Mouse (Mus musculus) E14TG2a.4 (cell line): ENCODE data around the gene Akap4.

ENCODE experiments used
- H3K27me3 ChIP-seq: 2 replicates; pipeline ENCODE4 v1.6.1; 2014; ENCODE audit warnings: low read length, control low read depth; ENCODE audit not compliant: insufficient read depth
- H3K36me3 ChIP-seq: 2 replicates; pipeline ENCODE4 v1.6.1; 2014; ENCODE audit warnings: low read length, control low read depth; ENCODE audit not compliant: insufficient read depth
- H3K4me1 ChIP-seq: replicated peaks from 2 replicates; pipeline ENCODE4 v1.6.1; 2014; ENCODE audit warnings: low read depth, low read length, control low read depth
- H3K4me3 ChIP-seq: replicated peaks from 2 replicates; pipeline ENCODE4 v1.5.1; 2014; ENCODE audit warnings: mild to moderate bottlenecking, low read length
- H3K9me3 ChIP-seq: 2 replicates; pipeline ENCODE4 v1.6.1; 2014; ENCODE audit warnings: low read length, control low read depth
- CTCF ChIP-seq: conservative IDR thresholded peaks from 2 replicates; pipeline ENCODE4 v1.5.1; 2014; ENCODE audit warnings: low read length
- NANOG ChIP-seq: IDR thresholded peaks from 2 replicates; pipeline ENCODE4 v1.6.1; 2014; ENCODE audit warnings: borderline replicate concordance, low read length, mixed read lengths
- POU5F1 ChIP-seq: IDR thresholded peaks from 2 replicates; pipeline ENCODE4 v1.6.1; 2014; ENCODE audit warnings: low read length, borderline replicate concordance

The Akap4 gene

GRCm38 (mm10) chrX:7067219-7067618 is at the start of gene Akap4:
Akap4 (plus strand) TSS chrX:7067519.
- Histone ChIP-seq H3K4me3 (no peak within 1 kb of the TSS), H3K36me3 (no peaks in the 10 kb centered on the region), H3K4me1 (no peaks in the 10 kb centered on the region), H3K27me3 (no peaks in the 10 kb centered on the region), H3K9me3 (peaks cover 6% of the 10 kb centered on the region; the same call in 1 of the 2 replicates)
- TF ChIP-seq CTCF (no peak), POU5F1 (no peak)

DNA sequence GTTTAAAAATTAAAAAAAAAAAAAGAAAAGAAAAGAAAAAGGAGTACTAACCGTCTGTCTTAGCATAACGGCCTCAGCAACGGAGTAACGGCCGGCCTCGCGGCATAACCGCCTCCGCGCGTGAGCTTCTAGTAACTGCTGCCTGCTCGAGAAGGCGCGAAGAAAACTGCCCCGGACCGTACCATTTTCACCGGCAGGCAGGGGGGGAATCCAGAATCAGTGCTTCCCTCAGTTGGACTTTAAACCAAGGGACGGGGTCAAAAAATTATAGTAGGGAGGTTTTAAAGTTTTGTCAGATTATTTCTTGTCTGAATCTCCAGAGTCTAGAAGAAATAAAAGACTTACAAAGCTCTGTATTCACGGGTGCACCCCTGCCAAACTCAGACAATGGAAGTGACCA is 25.8 kb upstream of the Akap4 start, which contains the start of gene Ccnb3:
Gene Ccnb3 (minus strand): TSS at position 101 of the 400 bp plus-strand sequence.
- Histone ChIP-seq H3K4me3 (no peak within 1 kb of the TSS), H3K4me1 (no peaks in the 10 kb centered on the region), H3K27me3 (no peaks in the 10 kb centered on the region), H3K36me3 (no peaks in the 10 kb centered on the region), H3K9me3 (no peaks in the 10 kb centered on the region)
- no peak for TF ChIP-seq POU5F1
- TF ChIP-seq CTCF = no peak
- TF ChIP-seq NANOG = no peak

GRCm38 (mm10) chrX:7057056-7057455 is 10.3 kb upstream of the Akap4 start:
- H3K27me3 ChIP-seq = no peaks in the 10 kb centered on the region
- H3K36me3 ChIP-seq = no peaks in the 10 kb centered on the region
- H3K9me3 ChIP-seq = no peaks in the 10 kb centered on the region
- no peak overlapping the region for H3K4me3 ChIP-seq
- no peaks in the 10 kb centered on the region for H3K4me1 ChIP-seq
- no peak for TF ChIP-seq POU5F1
- TF ChIP-seq NANOG = no peak
- no peak for TF ChIP-seq CTCF

DNA sequence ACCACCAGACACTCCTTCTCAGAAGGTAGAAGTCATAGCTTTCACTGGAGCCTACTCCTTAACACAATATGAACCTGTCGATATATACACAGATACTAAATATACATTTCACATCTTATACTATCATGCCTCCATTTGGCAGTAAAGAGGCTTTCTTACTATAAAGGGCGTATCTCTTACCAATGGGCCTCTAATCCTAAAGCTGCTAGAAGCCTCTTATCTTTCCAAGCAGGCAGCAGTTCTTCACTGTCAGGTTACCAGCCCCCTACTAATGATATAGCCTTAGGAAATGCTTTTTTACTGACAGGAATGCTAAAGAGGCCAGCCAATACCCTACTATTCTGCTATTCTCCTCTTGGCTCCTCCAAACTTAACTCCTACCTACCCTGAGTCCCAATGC is 9.7 kb upstream of the Akap4 start:
- Histone ChIP-seq H3K36me3 (no peaks in the 10 kb centered on the region), H3K4me3 (no peak overlapping the region), H3K27me3 (no peaks in the 10 kb centered on the region), H3K4me1 (no peaks in the 10 kb centered on the region), H3K9me3 (no peaks in the 10 kb centered on the region)
- TF ChIP-seq CTCF = no peak
- no peak for TF ChIP-seq POU5F1
- TF ChIP-seq NANOG = no peak

DNA sequence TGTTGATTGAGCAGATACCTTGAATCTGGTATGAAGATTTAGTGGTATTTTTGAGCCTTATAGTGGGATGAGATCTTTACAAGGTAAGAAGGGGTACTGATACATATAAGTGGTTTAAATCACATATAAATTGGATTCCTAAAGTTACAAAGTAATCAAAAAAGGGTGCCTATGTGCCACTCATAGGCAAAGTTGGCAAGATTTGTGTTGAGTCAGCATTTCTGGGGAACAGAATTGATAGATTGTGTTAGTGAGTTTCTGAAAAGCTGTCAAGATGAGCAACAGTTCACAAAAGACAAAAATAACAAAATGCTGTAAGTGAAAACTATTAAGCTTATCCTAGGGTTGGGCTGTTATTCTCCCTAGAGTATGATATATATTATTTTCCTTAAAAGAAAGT is 3.2 kb upstream of the Akap4 start:
- Histone ChIP-seq H3K4me3 (no peak overlapping the region), H3K36me3 (no peaks in the 10 kb centered on the region), H3K9me3 (no peaks in the 10 kb centered on the region), H3K4me1 (no peaks in the 10 kb centered on the region), H3K27me3 (no peaks in the 10 kb centered on the region)
- TF ChIP-seq NANOG = no peak
- no peak for TF ChIP-seq POU5F1
- TF ChIP-seq CTCF = no peak

DNA sequence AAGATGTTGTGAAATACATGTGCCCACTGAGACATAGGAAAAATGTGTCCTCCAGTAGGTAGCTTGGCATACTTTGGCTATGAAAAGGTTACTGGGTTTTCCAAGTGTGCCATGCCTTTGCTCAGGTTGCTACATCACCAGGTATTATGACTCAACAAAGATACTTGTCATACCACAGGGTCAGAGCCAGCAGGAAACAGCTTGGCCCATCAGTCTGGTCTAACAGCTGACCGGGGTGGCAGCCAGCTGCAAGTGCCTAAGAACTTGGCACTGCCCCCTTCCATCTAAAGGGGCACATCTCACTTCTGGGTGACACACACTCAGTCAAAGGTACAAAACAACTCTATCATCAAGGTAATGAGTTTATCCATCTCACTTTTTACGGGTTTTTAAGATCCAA is 683 bp downstream of the Akap4 start:
- H3K9me3 ChIP-seq = peaks cover 6% of the 10 kb centered on the region; the same call in 1 of the 2 replicates
- H3K36me3 ChIP-seq = no peaks in the 10 kb centered on the region
- TF ChIP-seq NANOG = no peak
- no peak for TF ChIP-seq POU5F1
- TF ChIP-seq CTCF = no peak
- no peaks in the 10 kb centered on the region for H3K27me3 ChIP-seq
- H3K4me3 ChIP-seq = no peak overlapping the region
- no peaks in the 10 kb centered on the region for H3K4me1 ChIP-seq

GRCm38 (mm10) chrX:7079820-7080429 is 12.6 kb downstream of the Akap4 start:
- H3K9me3 ChIP-seq = no peaks in the 10 kb centered on the region
- no peaks in the 10 kb centered on the region for H3K4me1 ChIP-seq
- H3K4me3 ChIP-seq = no peak overlapping the region
- H3K27me3 ChIP-seq = no peaks in the 10 kb centered on the region
- TF ChIP-seq CTCF (no peak), POU5F1 (no peak), NANOG (no peak)
- H3K36me3 ChIP-seq = no peaks in the 10 kb centered on the region

DNA sequence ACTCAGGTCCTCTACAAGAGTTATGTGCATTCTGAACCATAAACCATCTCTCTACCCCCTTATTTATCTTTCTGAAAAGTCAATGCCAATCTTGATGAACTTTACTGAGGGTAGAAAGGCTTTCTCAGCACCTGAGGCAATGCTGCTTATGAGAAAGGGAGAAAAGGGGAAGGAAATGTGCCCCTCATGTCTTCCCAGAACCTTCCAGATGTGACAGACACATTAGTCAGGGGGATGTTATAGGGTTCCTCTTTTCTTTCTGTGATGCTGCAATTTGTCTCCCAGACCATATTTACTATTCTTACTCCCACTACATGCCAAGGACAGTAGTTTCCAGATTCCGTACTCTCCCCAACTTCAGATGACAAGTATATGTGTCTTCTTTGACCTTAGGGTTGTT is 18.6 kb downstream of the Akap4 start:
- no peak for TF ChIP-seq POU5F1
- no peak for TF ChIP-seq NANOG
- no peak for TF ChIP-seq CTCF

DNA sequence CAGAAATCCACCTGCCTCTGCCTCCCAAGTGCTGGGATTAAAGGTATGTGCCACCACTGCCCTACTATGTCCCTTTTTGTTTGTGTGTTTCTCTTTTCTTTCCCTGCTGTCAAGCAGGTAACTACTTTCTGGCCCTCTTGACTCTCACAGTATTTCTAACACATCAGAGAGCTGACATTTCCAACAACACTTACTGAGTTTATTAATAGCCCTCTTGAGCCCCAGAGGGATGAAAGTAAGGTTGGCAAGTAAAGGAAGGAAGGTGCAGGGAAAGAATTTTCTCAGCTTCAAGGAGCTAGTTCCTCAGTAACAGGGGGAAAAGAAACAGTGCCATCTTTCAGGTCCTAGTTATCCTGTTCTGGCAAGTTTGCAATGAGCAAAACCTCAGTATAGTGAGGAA is 23.0 kb downstream of the Akap4 start:
- Histone ChIP-seq H3K36me3 (no peaks in the 10 kb centered on the region), H3K27me3 (no peaks in the 10 kb centered on the region), H3K4me3 (no peak overlapping the region), H3K4me1 (no peaks in the 10 kb centered on the region), H3K9me3 (no peaks in the 10 kb centered on the region)
- TF ChIP-seq NANOG (no peak), POU5F1 (no peak), CTCF (no peak)

More for the DNA sequence above, 18.6 kb downstream of the Akap4 start:
- H3K4me1 ChIP-seq = no peaks in the 10 kb centered on the region
- no peak overlapping the region for H3K4me3 ChIP-seq
- H3K36me3 ChIP-seq = no peaks in the 10 kb centered on the region
- no peaks in the 10 kb centered on the region for H3K9me3 ChIP-seq
- no peaks in the 10 kb centered on the region for H3K27me3 ChIP-seq

DNA sequence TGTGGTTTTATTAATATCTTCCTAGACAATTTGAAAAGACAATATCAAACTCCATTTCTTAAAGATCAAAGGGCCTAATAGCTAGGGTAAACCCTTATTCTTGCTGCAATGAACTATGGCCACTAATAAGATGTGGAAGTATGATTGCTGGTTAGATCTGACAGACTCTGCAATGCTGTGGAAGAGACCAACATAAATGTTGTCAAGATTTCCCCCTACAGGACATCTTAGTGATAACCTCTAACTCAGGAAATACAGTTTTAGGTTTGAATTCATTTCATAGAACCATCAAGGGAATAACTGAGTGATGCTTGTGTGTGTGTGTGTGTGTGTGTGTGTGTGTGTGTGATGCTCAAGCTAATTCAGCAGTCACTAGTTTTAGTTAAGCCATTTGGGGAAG is 35.0 kb downstream of the Akap4 start:
- H3K9me3 ChIP-seq = no peaks in the 10 kb centered on the region
- no peak overlapping the region for H3K4me3 ChIP-seq
- no peaks in the 10 kb centered on the region for H3K36me3 ChIP-seq
- no peak for TF ChIP-seq POU5F1
- no peak for TF ChIP-seq NANOG
- no peak for TF ChIP-seq CTCF
- H3K27me3 ChIP-seq = no peaks in the 10 kb centered on the region
- no peaks in the 10 kb centered on the region for H3K4me1 ChIP-seq
